Mouse (Mus musculus): Measurements from ENCODE around the gene Tenm4.

DNA sequence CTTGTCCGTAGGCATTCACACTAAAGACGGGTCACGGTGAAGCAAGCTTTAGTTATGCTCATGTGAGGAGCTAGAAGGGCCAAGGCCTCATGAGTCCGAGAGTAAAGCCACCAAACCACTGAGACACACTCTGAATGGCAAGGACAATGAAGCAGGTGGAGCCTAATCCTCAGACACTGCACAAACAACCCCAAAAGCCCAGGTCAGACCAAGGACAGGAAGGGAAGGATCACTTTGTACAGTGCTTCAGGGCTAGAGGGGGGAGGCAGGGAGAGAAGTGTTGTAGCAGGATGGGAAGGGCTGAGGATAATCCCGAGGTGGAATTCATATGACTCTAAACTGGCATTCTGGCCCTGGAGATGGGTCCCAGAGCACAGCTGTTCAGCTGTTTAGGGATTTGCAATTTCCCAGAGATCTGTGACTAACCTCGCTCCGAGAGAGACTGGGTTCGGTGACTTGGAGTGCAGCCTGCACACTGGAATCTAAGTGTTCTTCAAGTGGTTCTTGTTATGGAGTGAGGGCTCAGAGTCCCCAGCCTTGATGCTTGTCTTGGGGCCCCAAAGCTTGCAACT lies 129.9 kb downstream of the Tenm4 start:
- no peak for TF ChIP-seq EP300 (IDR thresholded peaks at IDR 0.05; ENCODE audit: low read depth in 1 of 2, low read length in 2 of 2)
- TF ChIP-seq GABPA (IDR thresholded peaks at IDR 0.05; ENCODE audit: low read depth, low read length) = no peak
